Mouse (Mus musculus) heart, embryonic 11.5 days (tissue): ENCODE measurements around the gene Lrrc75a. TPM values are rescaled to one million over a fixed set of nuclear protein-coding genes. Genes with fewer than 3 reads are reported as not detected.

Source experiments
- ATAC-seq: fragments of 200-750 bp; cut with Nextera tagmentation; replicated peaks from 2 replicates; pipeline ENCODE4 v1.8.0; 2017; ENCODE audit warnings: moderate library complexity; ENCODE audit not compliant: insufficient number of reproducible peaks, low FRiP score, low TSS enrichment
- H3K27ac ChIP-seq: fragments of 300-500 bp; sonication (generic); 2 replicates; pipeline ENCODE4 v1.5.1; 2014; ENCODE audit warnings: mild to moderate bottlenecking, low read depth, low read length
- H3K27me3 ChIP-seq: fragments of 300-500 bp; sonication (generic); 2 replicates; pipeline ENCODE4 v1.6.1; 2014; ENCODE audit warnings: mild to moderate bottlenecking, low read length, mixed read lengths; ENCODE audit not compliant: control insufficient read depth, insufficient read depth
- H3K36me3 ChIP-seq: fragments of 300-500 bp; sonication (generic); 2 replicates; pipeline ENCODE4 v1.6.1; 2014; ENCODE audit warnings: mild to moderate bottlenecking, low read length, moderate library complexity, mixed read lengths; ENCODE audit not compliant: control insufficient read depth, insufficient read depth
- H3K4me1 ChIP-seq: fragments of 300-500 bp; sonication (generic); 2 replicates; pipeline ENCODE4 v1.6.1; 2014; ENCODE audit warnings: low read length; ENCODE audit not compliant: control insufficient read depth, insufficient read depth
- H3K4me2 ChIP-seq: fragments of 300-500 bp; sonication (generic); 2 replicates; pipeline ENCODE4 v1.6.1; 2014; ENCODE audit warnings: mild to moderate bottlenecking, moderate library complexity
- H3K4me3 ChIP-seq: fragments of 300-500 bp; sonication (generic); 2 replicates; pipeline ENCODE4 v1.5.1; 2014; ENCODE audit warnings: low read depth, low read length
- H3K9ac ChIP-seq: fragments of 300-500 bp; sonication (generic); 2 replicates; pipeline ENCODE4 v1.6.1; 2014; ENCODE audit warnings: mild to moderate bottlenecking, low read depth, low read length, moderate library complexity
- H3K9me3 ChIP-seq: fragments of 300-500 bp; sonication (generic); replicated peaks from 2 replicates; pipeline ENCODE4 v1.6.1; 2016; ENCODE audit warnings: low read length; ENCODE audit not compliant: control insufficient read depth
- WGBS: fragments of 180-500 bp; shearing (Covaris S2); extraction: QIAGEN DNeasy Blood & Tissue Kit; methylation state at CpG from one replicate; pipeline ENCODE4 v1.1.7; 2014; ENCODE audit not compliant: insufficient replicate concordance; 5-methylcytosine and 5-hydroxymethylcytosine counted together
- polyA plus RNA-seq: library from polyadenylated mRNA; unstranded; fragments of >200 nt; fragmentation: Nextera tagmentation; extraction: Ambion mirVana; gene quantifications from 2 replicates; pipeline ENCODE4 v1.2.1, GENCODE M21; 2014

Lrrc75a gene
- polyA plus RNA-seq, 1 experiment from 2014 or later = 16.2 TPM

- H3K36me3 ChIP-seq = peaks cover 29% of the 10 kb centered on the region
- 0 out of 2 replicates have a peak overlapping the region, but pooled peaks have one; percentile 10 for H3K27ac ChIP-seq
- 66% methylated on average over 10 of the region's 10 CpGs for WGBS
- no peak overlapping the region for H3K4me2 ChIP-seq
- H3K27me3 ChIP-seq = no peaks in the 10 kb centered on the region
- H3K9ac ChIP-seq = no peak overlapping the region
- H3K4me3 ChIP-seq = no peak overlapping the region
- H3K4me1 ChIP-seq = peaks cover 14% of the 10 kb centered on the region
- H3K9me3 ChIP-seq = no peaks in the 10 kb centered on the region
- no peak for ATAC-seq
These were observed 41.8 kb downstream of the Lrrc75a start for GRCm38 (mm10) chr11:62606299-62607169.

- WGBS = 43% methylated on average over 10 of the region's 10 CpGs
- peaks cover 14% of the 10 kb centered on the region for H3K4me1 ChIP-seq
- H3K4me3 ChIP-seq = no peak overlapping the region
- H3K36me3 ChIP-seq = peaks cover 29% of the 10 kb centered on the region
- ATAC-seq = no peak
- no peaks in the 10 kb centered on the region for H3K9me3 ChIP-seq
- peak overlapping the region; percentile 55 for H3K9ac ChIP-seq
- H3K4me2 ChIP-seq = peak overlapping the region; percentile 86
- no peaks in the 10 kb centered on the region for H3K27me3 ChIP-seq
- H3K27ac ChIP-seq = peak overlapping the region; percentile 25; the same call in 1 of the 2 replicates
These were observed 42.6 kb downstream of the Lrrc75a start for GRCm38 (mm10) chr11:62605619-62606298.

- H3K4me2 ChIP-seq = peak overlapping the region; percentile 86
- WGBS = 39% methylated on average over 3 of the region's 3 CpGs
- ATAC-seq = no peak
- H3K27me3 ChIP-seq = no peaks in the 10 kb centered on the region
- H3K9ac ChIP-seq = peak overlapping the region; percentile 55
- H3K36me3 ChIP-seq = peaks cover 24% of the 10 kb centered on the region
- no peaks in the 10 kb centered on the region for H3K9me3 ChIP-seq
- peak overlapping the region; percentile 82 for H3K4me3 ChIP-seq
- H3K4me1 ChIP-seq = peaks cover 14% of the 10 kb centered on the region
- H3K27ac ChIP-seq = peak overlapping the region; percentile 7; the same call in 1 of the 2 replicates
These were observed 43.3 kb downstream of the Lrrc75a start for GRCm38 (mm10) chr11:62604886-62605618.

- Histone ChIP-seq H3K4me1 (peaks cover 14% of the 10 kb centered on the region), H3K4me2 (peak overlapping the region; percentile 86), H3K27me3 (no peaks in the 10 kb centered on the region), H3K4me3 (peak overlapping the region; percentile 82), H3K9ac (peak overlapping the region; percentile 99), H3K9me3 (no peaks in the 10 kb centered on the region), H3K36me3 (peaks cover 19% of the 10 kb centered on the region), H3K27ac (peak overlapping the region; percentile 95; the same call in 1 of the 2 replicates)
- no peak for ATAC-seq
- WGBS = 18% methylated on average over 5 of the region's 5 CpGs
These were observed 44.1 kb downstream of the Lrrc75a start for GRCm38 (mm10) chr11:62604123-62604706.

- no peaks in the 10 kb centered on the region for H3K27me3 ChIP-seq
- H3K27ac ChIP-seq = peak overlapping the region; percentile 95
- peak overlapping the region; percentile 86 for H3K4me2 ChIP-seq
- WGBS = under 1% methylated on average over 13 of the region's 13 CpGs
- ATAC-seq = no peak
- H3K36me3 ChIP-seq = peaks cover 17% of the 10 kb centered on the region
- no peaks in the 10 kb centered on the region for H3K9me3 ChIP-seq
- H3K4me1 ChIP-seq = peaks cover 14% of the 10 kb centered on the region
- H3K4me3 ChIP-seq = peak overlapping the region; percentile 82
- peak overlapping the region; percentile 99 for H3K9ac ChIP-seq
These were observed 44.8 kb downstream of the Lrrc75a start for GRCm38 (mm10) chr11:62603312-62604056.

- under 1% methylated on average over 58 of the region's 58 CpGs for WGBS
- peak overlapping the region; percentile 95 for H3K27ac ChIP-seq
These were observed 45.6 kb downstream of the Lrrc75a start for GRCm38 (mm10) chr11:62602619-62603311.

GRCm38 (mm10) chr11:62601732-62602618, 46.3 kb downstream of the Lrrc75a start:
- no peaks in the 10 kb centered on the region for H3K9me3 ChIP-seq
- H3K27ac ChIP-seq = peak overlapping the region; percentile 95
- H3K4me3 ChIP-seq = peak overlapping the region; percentile 82
- H3K4me2 ChIP-seq = peak overlapping the region; percentile 86
- H3K36me3 ChIP-seq = peaks cover 14% of the 10 kb centered on the region
- no peaks in the 10 kb centered on the region for H3K27me3 ChIP-seq
- peaks cover 17% of the 10 kb centered on the region for H3K4me1 ChIP-seq
- H3K9ac ChIP-seq = peak overlapping the region; percentile 99
- 12% methylated on average over 17 of the region's 17 CpGs for WGBS
- no peak for ATAC-seq

More at GRCm38 (mm10) chr11:62602619-62603311, 45.6 kb downstream of the Lrrc75a start:
- H3K4me2 ChIP-seq = peak overlapping the region; percentile 86
- H3K36me3 ChIP-seq = peaks cover 16% of the 10 kb centered on the region
- peak overlapping the region; percentile 82 for H3K4me3 ChIP-seq
- H3K9me3 ChIP-seq = no peaks in the 10 kb centered on the region
- H3K27me3 ChIP-seq = no peaks in the 10 kb centered on the region
- peak; percentile 89 for ATAC-seq
- H3K9ac ChIP-seq = peak overlapping the region; percentile 99
- H3K4me1 ChIP-seq = peaks cover 17% of the 10 kb centered on the region
